Mouse (Mus musculus): Measurements from ENCODE around the gene Coro6. TPM values are rescaled to one million over a fixed set of nuclear protein-coding genes. Genes with fewer than 3 reads are reported as not detected.

Coro6 gene
- polyA plus RNA-seq, 1 experiment from 2014 or later, result 1.5 TPM

- 73% methylated on average over 2 of the region's 2 CpGs for WGBS
- Histone ChIP-seq H3K4me1 (no peaks in the 10 kb centered on the region), H3K27me3 (replicated peaks) (no peaks in the 10 kb centered on the region), H3K4me3 (replicated peaks) (no peak overlapping the region), H3K27ac (replicated peaks) (no peak overlapping the region), H3K9me3 (replicated peaks) (no peaks in the 10 kb centered on the region), H3K9ac (replicated peaks) (no peak overlapping the region), H3K4me2 (no peak overlapping the region), H3K36me3 (peaks cover 27% of the 10 kb centered on the region)
- no peak for ATAC-seq (ENCODE audit: low FRiP score)
Measured at GRCm38 (mm10) chr11:77444939-77445338, 17.3 kb upstream of the Coro6 start.

- no peak for ATAC-seq (ENCODE audit: low FRiP score)
- Histone ChIP-seq H3K36me3 (peaks cover 30% of the 10 kb centered on the region), H3K27ac (replicated peaks) (no peak overlapping the region), H3K4me2 (no peak overlapping the region), H3K4me3 (replicated peaks) (no peak overlapping the region), H3K4me1 (no peaks in the 10 kb centered on the region), H3K27me3 (replicated peaks) (no peaks in the 10 kb centered on the region), H3K9me3 (replicated peaks) (no peaks in the 10 kb centered on the region), H3K9ac (replicated peaks) (no peak overlapping the region)
- 61% methylated on average over 6 of the region's 6 CpGs for WGBS
Measured at GRCm38 (mm10) chr11:77446628-77447041, 15.6 kb upstream of the Coro6 start.

GRCm38 (mm10) chr11:77449224-77449623 lies 13.0 kb upstream of the Coro6 start:
- H3K4me1 ChIP-seq, result no peaks in the 10 kb centered on the region
- H3K9me3 ChIP-seq (replicated peaks), result no peaks in the 10 kb centered on the region
- no peak overlapping the region for H3K9ac ChIP-seq (replicated peaks)
- no peak overlapping the region for H3K4me2 ChIP-seq
- no peaks in the 10 kb centered on the region for H3K27me3 ChIP-seq (replicated peaks)
- peaks cover 26% of the 10 kb centered on the region for H3K36me3 ChIP-seq
- ATAC-seq (ENCODE audit: low FRiP score), result no peak
- no peak overlapping the region for H3K27ac ChIP-seq (replicated peaks)
- H3K4me3 ChIP-seq (replicated peaks), result no peak overlapping the region
- 92% methylated on average over 7 of the region's 7 CpGs for WGBS

GRCm38 (mm10) chr11:77451670-77452069 lies 10.5 kb upstream of the Coro6 start:
- no peaks in the 10 kb centered on the region for H3K4me1 ChIP-seq
- H3K27ac ChIP-seq (replicated peaks), result no peak overlapping the region
- 96% methylated on average over 2 of the region's 2 CpGs for WGBS
- no peaks in the 10 kb centered on the region for H3K9me3 ChIP-seq (replicated peaks)
- H3K36me3 ChIP-seq, result peaks cover 39% of the 10 kb centered on the region
- H3K9ac ChIP-seq (replicated peaks), result no peak overlapping the region
- no peak overlapping the region for H3K4me2 ChIP-seq
- H3K27me3 ChIP-seq (replicated peaks), result no peaks in the 10 kb centered on the region
- no peak overlapping the region for H3K4me3 ChIP-seq (replicated peaks)
- ATAC-seq (ENCODE audit: low FRiP score), result no peak

- no peak overlapping the region for H3K4me3 ChIP-seq (replicated peaks)
- H3K4me2 ChIP-seq, result no peak overlapping the region
- 96% methylated on average over 2 of the region's 2 CpGs for WGBS
- no peaks in the 10 kb centered on the region for H3K4me1 ChIP-seq
- H3K36me3 ChIP-seq, result peaks cover 39% of the 10 kb centered on the region
- ATAC-seq (ENCODE audit: low FRiP score), result no peak
- no peak overlapping the region for H3K27ac ChIP-seq (replicated peaks)
- H3K9me3 ChIP-seq (replicated peaks), result no peaks in the 10 kb centered on the region
- no peak overlapping the region for H3K9ac ChIP-seq (replicated peaks)
- no peaks in the 10 kb centered on the region for H3K27me3 ChIP-seq (replicated peaks)
Measured at GRCm38 (mm10) chr11:77453388-77453787, 8.8 kb upstream of the Coro6 start.

GRCm38 (mm10) chr11:77455770-77456510 lies 6.3 kb upstream of the Coro6 start:
- no peak for ATAC-seq (ENCODE audit: low FRiP score)
- Histone ChIP-seq H3K27ac (replicated peaks) (no peak overlapping the region), H3K4me2 (no peak overlapping the region), H3K36me3 (peaks cover 22% of the 10 kb centered on the region), H3K4me1 (no peaks in the 10 kb centered on the region), H3K27me3 (replicated peaks) (peaks cover 12% of the 10 kb centered on the region), H3K9ac (replicated peaks) (no peak overlapping the region), H3K9me3 (replicated peaks) (no peaks in the 10 kb centered on the region), H3K4me3 (replicated peaks) (no peak overlapping the region)
- 85% methylated on average over 9 of the region's 9 CpGs for WGBS

- Histone ChIP-seq H3K4me1 (peaks cover 3% of the 10 kb centered on the region), H3K4me2 (no peak overlapping the region), H3K9ac (replicated peaks) (no peak overlapping the region), H3K27me3 (replicated peaks) (peaks cover 18% of the 10 kb centered on the region), H3K36me3 (peaks cover 22% of the 10 kb centered on the region), H3K27ac (replicated peaks) (no peak overlapping the region), H3K9me3 (replicated peaks) (no peaks in the 10 kb centered on the region), H3K4me3 (replicated peaks) (no peak overlapping the region)
- 62% methylated on average over 6 of the region's 6 CpGs for WGBS
- ATAC-seq (ENCODE audit: low FRiP score), result no peak
Measured at GRCm38 (mm10) chr11:77456866-77457265, 5.3 kb upstream of the Coro6 start.

- Histone ChIP-seq H3K4me2 (peak overlapping the region; percentile 96), H3K27me3 (replicated peaks) (peaks cover 60% of the 10 kb centered on the region), H3K4me1 (peaks cover 13% of the 10 kb centered on the region), H3K9ac (replicated peaks) (peak overlapping the region; percentile 56), H3K36me3 (no peaks in the 10 kb centered on the region), H3K4me3 (replicated peaks) (peak overlapping the region; percentile 53), H3K9me3 (replicated peaks) (no peaks in the 10 kb centered on the region), H3K27ac (replicated peaks) (no peak overlapping the region)
- ATAC-seq (ENCODE audit: low FRiP score), result no peak
- WGBS, result 2% methylated on average over 6 of the region's 6 CpGs
Measured at GRCm38 (mm10) chr11:77461856-77462255, 355 bp upstream of the Coro6 start.

- Histone ChIP-seq H3K27ac (replicated peaks) (no peak overlapping the region), H3K36me3 (no peaks in the 10 kb centered on the region), H3K4me2 (peak overlapping the region; percentile 96), H3K9ac (replicated peaks) (no peak overlapping the region), H3K9me3 (replicated peaks) (no peaks in the 10 kb centered on the region), H3K4me3 (replicated peaks) (peak overlapping the region; percentile 53), H3K4me1 (peaks cover 17% of the 10 kb centered on the region), H3K27me3 (replicated peaks) (peaks cover 72% of the 10 kb centered on the region)
- ATAC-seq (ENCODE audit: low FRiP score), result no peak
- 47% methylated on average over 8 of the region's 8 CpGs for WGBS
Measured at GRCm38 (mm10) chr11:77463101-77463445, 862 bp downstream of the Coro6 start.

GRCm38 (mm10) chr11:77463786-77464185 lies 1.6 kb downstream of the Coro6 start:
- peaks cover 77% of the 10 kb centered on the region for H3K27me3 ChIP-seq (replicated peaks)
- 80% methylated on average over 10 of the region's 10 CpGs for WGBS
- ATAC-seq (ENCODE audit: low FRiP score), result no peak

GRCm38 (mm10) chr11:77464684-77465083 lies 2.5 kb downstream of the Coro6 start:
- ATAC-seq (ENCODE audit: low FRiP score), result no peak
- no peak overlapping the region for H3K27ac ChIP-seq (replicated peaks)
- no peak overlapping the region for H3K4me3 ChIP-seq (replicated peaks)
- H3K36me3 ChIP-seq, result no peaks in the 10 kb centered on the region
- H3K27me3 ChIP-seq (replicated peaks), result peaks cover 78% of the 10 kb centered on the region
- no peak overlapping the region for H3K9ac ChIP-seq (replicated peaks)
- H3K9me3 ChIP-seq (replicated peaks), result no peaks in the 10 kb centered on the region
- 43% methylated on average over 4 of the region's 4 CpGs for WGBS
- H3K4me1 ChIP-seq, result peaks cover 17% of the 10 kb centered on the region
- H3K4me2 ChIP-seq, result no peak overlapping the region

More at GRCm38 (mm10) chr11:77463786-77464185, 1.6 kb downstream of the Coro6 start:
- Histone ChIP-seq H3K36me3 (no peaks in the 10 kb centered on the region), H3K4me2 (no peak overlapping the region), H3K4me1 (peaks cover 17% of the 10 kb centered on the region), H3K9ac (replicated peaks) (no peak overlapping the region), H3K9me3 (replicated peaks) (no peaks in the 10 kb centered on the region), H3K4me3 (replicated peaks) (no peak overlapping the region), H3K27ac (replicated peaks) (no peak overlapping the region)

- Histone ChIP-seq H3K36me3 (peaks cover under 1% of the 10 kb centered on the region; the same call in 1 of the 2 replicates), H3K9me3 (replicated peaks) (no peaks in the 10 kb centered on the region), H3K27ac (replicated peaks) (no peak overlapping the region), H3K4me3 (replicated peaks) (no peak overlapping the region), H3K9ac (replicated peaks) (no peak overlapping the region), H3K4me2 (no peak overlapping the region), H3K4me1 (peaks cover 17% of the 10 kb centered on the region), H3K27me3 (replicated peaks) (peaks cover 78% of the 10 kb centered on the region)
- ATAC-seq (ENCODE audit: low FRiP score), result no peak
- WGBS, result 44% methylated on average over 3 of the region's 3 CpGs
Measured at GRCm38 (mm10) chr11:77465111-77465510, 2.9 kb downstream of the Coro6 start.

Measured in neural tube, embryonic 15.5 days (tissue).